Mouse (Mus musculus) liver, adult 2 months (tissue): ENCODE data around the gene Sprr1a. TPM values are rescaled to one million over a fixed set of nuclear protein-coding genes. Genes with fewer than 3 reads are reported as not detected.

Experiments
- DNase-seq: peaks from one replicate; pipeline ENCODE4 v3.0.0-alpha.2; 2011; ENCODE audit warnings: low read depth, low spot score; ENCODE audit errors: extremely low read depth
- H3K27ac ChIP-seq: fragments of 200-500 bp; replicated peaks from 2 replicates; pipeline ENCODE4 v1.5.1; 2012; ENCODE audit warnings: low read depth, mild to moderate bottlenecking, control low read depth, inconsistent platforms, low read length; ENCODE audit not compliant: insufficient read depth
- H3K27me3 ChIP-seq: fragments of 200-500 bp; 2 replicates; pipeline ENCODE4 v1.6.1; 2012; ENCODE audit warnings: mild to moderate bottlenecking, moderate library complexity, low read length, inconsistent platforms; ENCODE audit not compliant: control insufficient read depth, insufficient read depth
- H3K36me3 ChIP-seq: fragments of 200-500 bp; 2 replicates; pipeline ENCODE4 v1.6.1; 2012; ENCODE audit warnings: low read length, inconsistent platforms; ENCODE audit not compliant: control insufficient read depth, insufficient read depth
- H3K4me1 ChIP-seq: fragments of 200-500 bp; 2 replicates; pipeline ENCODE4 v1.6.1; 2011; ENCODE audit warnings: low read length; ENCODE audit not compliant: control insufficient read depth, insufficient read depth
- H3K4me3 ChIP-seq: fragments of 200-500 bp; 2 replicates; pipeline ENCODE4 v1.5.1; 2011; ENCODE audit warnings: low read depth, mild to moderate bottlenecking, control low read depth, low read length, moderate library complexity; ENCODE audit not compliant: insufficient read depth
- H3K79me2 ChIP-seq: fragments of 200-500 bp; 2 replicates; pipeline ENCODE4 v1.6.1; 2012; ENCODE audit warnings: inconsistent platforms, mild to moderate bottlenecking, low read length, moderate library complexity; ENCODE audit not compliant: control insufficient read depth, insufficient read depth
- H3K9ac ChIP-seq: fragments of 200-500 bp; 2 replicates; pipeline ENCODE4 v1.6.1; 2012; ENCODE audit warnings: low read depth, mild to moderate bottlenecking, control low read depth, inconsistent platforms, low read length
- CTCF ChIP-seq: fragments of 200-500 bp; IDR thresholded peaks from 2 replicates; pipeline ENCODE4 v1.5.1; 2011; ENCODE audit warnings: low read depth, low read length, control low read depth
- POLR2A ChIP-seq: fragments of 200-500 bp; IDR thresholded peaks from 2 replicates; pipeline ENCODE4 v1.6.1; 2011; ENCODE audit warnings: low read length, control low read depth; ENCODE audit not compliant: insufficient read depth; ENCODE audit errors: extremely low read depth
- WGBS: fragments of 180-500 bp; shearing (Covaris S2); methylation state at CpG from one replicate; pipeline ENCODE4 v1.1.7; 2018; 5-methylcytosine and 5-hydroxymethylcytosine counted together
- polyA plus RNA-seq: library from polyadenylated mRNA; depleted of rRNA; stranded (reverse); fragments of >200 nt; gene quantifications from 2 replicates; pipeline ENCODE4 v1.2.3, GENCODE M21; 2012; rRNA removed
- total RNA-seq: library from RNA; depleted of rRNA; stranded (reverse); fragments of >200 nt; gene quantifications from 2 replicates; pipeline ENCODE4 v1.2.3, GENCODE M21; 2014; rRNA removed

Gene Sprr1a
- total and polyA plus RNA-seq, 2 experiments = not detected

DNA sequence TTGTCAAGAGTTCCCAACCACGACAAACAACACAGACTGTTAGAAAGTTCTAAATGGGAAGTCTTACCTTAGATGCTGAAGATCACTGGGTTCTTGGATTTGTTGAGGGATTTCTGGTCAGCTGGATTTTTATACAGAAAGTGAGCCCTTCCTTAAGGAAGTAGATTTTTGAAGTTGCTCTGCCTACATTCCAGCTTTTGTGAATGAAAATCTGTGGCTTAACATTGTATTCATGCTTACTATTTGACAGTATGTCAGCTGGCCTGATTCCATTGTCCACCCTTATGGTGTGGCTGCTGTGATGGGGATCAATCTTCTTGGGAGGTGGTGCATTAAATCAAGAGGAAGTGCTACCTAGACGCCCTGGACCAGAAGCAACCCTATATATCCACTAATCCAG is 27.1 kb downstream of the Sprr1a start, which contains the start of gene Sprr3:
TSS of gene Sprr3 (minus strand) at position 101 of the 400 bp plus-strand sequence.
- Histone ChIP-seq H3K79me2 (no peaks in the 10 kb centered on the region), H3K27me3 (no peaks in the 10 kb centered on the region), H3K4me1 (no peaks in the 10 kb centered on the region), H3K36me3 (no peaks in the 10 kb centered on the region), H3K4me3 (no peak within 1 kb of the TSS), H3K9ac (no peak within 1 kb of the TSS), H3K27ac (no peak within 1 kb of the TSS)
- DNase-seq = no peak
- WGBS = 64% methylated on average over 2 of the region's 2 CpGs
- no peak for TF ChIP-seq CTCF
- no peak for TF ChIP-seq POLR2A

GRCm38 (mm10) chr3:92455151-92455550 is 30.5 kb downstream of the Sprr1a start:
- H3K27me3 ChIP-seq = no peaks in the 10 kb centered on the region
- TF ChIP-seq CTCF = no peak
- TF ChIP-seq POLR2A = no peak
- DNase-seq = no peak
- H3K27ac ChIP-seq = no peak overlapping the region
- no peaks in the 10 kb centered on the region for H3K4me1 ChIP-seq
- no peak overlapping the region for H3K4me3 ChIP-seq
- no peaks in the 10 kb centered on the region for H3K36me3 ChIP-seq
- H3K9ac ChIP-seq = no peak overlapping the region
- no peaks in the 10 kb centered on the region for H3K79me2 ChIP-seq
- WGBS = 85% methylated on average over 5 of the region's 5 CpGs

GRCm38 (mm10) chr3:92440177-92440576 is 45.5 kb downstream of the Sprr1a start:
- no peaks in the 10 kb centered on the region for H3K79me2 ChIP-seq
- DNase-seq = peak; percentile 69
- no peaks in the 10 kb centered on the region for H3K27me3 ChIP-seq
- H3K27ac ChIP-seq = no peak overlapping the region
- 31% methylated on average over 3 of the region's 3 CpGs for WGBS
- H3K4me3 ChIP-seq = no peak overlapping the region
- no peaks in the 10 kb centered on the region for H3K36me3 ChIP-seq
- H3K9ac ChIP-seq = no peak overlapping the region
- TF ChIP-seq POLR2A (no peak), CTCF (no peak)
- H3K4me1 ChIP-seq = no peaks in the 10 kb centered on the region

DNA sequence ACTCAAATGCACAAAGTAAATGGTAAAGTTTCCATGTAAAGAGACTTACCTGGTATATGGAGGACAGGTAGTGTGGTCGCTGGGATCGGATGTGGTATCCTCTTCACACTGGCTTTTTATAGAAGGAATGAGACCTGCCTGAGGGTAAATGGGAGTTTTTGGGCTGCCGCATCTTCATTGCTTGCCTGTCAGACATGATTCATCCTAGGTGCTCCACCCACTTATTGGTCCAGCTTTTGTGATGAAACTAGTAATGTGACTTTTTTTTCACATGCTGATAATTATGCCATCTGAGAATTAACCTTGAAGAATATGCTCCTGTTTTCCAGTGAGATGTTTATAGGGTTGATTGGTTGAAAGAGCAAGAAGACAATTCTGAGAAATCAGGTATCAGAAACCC is 47.0 kb downstream of the Sprr1a start, which contains the start of gene Sprr1b:
TSS of gene Sprr1b (minus strand) at position 101 of the 400 bp plus-strand sequence.
- TF ChIP-seq CTCF (no peak), POLR2A (no peak)
- H3K4me3 ChIP-seq = no peak within 1 kb of the TSS
- no peaks in the 10 kb centered on the region for H3K27me3 ChIP-seq
- no peak within 1 kb of the TSS for H3K9ac ChIP-seq
- H3K27ac ChIP-seq = no peak within 1 kb of the TSS
- H3K79me2 ChIP-seq = no peaks in the 10 kb centered on the region
- no peaks in the 10 kb centered on the region for H3K4me1 ChIP-seq
- DNase-seq = no peak
- WGBS = 100% methylated on average over 3 of the region's 3 CpGs
- no peaks in the 10 kb centered on the region for H3K36me3 ChIP-seq

Other genes starting within 250 kb of the Sprr1a start
- gene Sprr2a3, start 200.5 kb downstream of the Sprr1a start, total RNA-seq = not detected in 2 replicates
- 0.39 TPM in 1 of 2 replicates, not detected in the other for gene Sprr2a3, start 200.5 kb downstream of the Sprr1a start, polyA plus RNA-seq
- gene Sprr2b, start 169.3 kb downstream of the Sprr1a start, total RNA-seq = not detected in 2 replicates
- not detected in 2 replicates for gene Sprr2b, start 169.3 kb downstream of the Sprr1a start, polyA plus RNA-seq
- not detected in 2 replicates for gene Sprr2d, start 146.8 kb downstream of the Sprr1a start, total RNA-seq
- gene Sprr2d, start 146.8 kb downstream of the Sprr1a start, polyA plus RNA-seq = not detected in 2 replicates
- gene Sprr2e, start 133.8 kb downstream of the Sprr1a start, total RNA-seq = not detected in 2 replicates
- gene Sprr2e, start 133.8 kb downstream of the Sprr1a start, polyA plus RNA-seq = not detected in 2 replicates
- gene Sprr2f, start 120.7 kb downstream of the Sprr1a start, total RNA-seq = not detected in 2 replicates
- not detected in 2 replicates for gene Sprr2f, start 120.7 kb downstream of the Sprr1a start, polyA plus RNA-seq
- gene Sprr2h, start 100.2 kb downstream of the Sprr1a start, total RNA-seq = not detected in 2 replicates
- gene Sprr2h, start 100.2 kb downstream of the Sprr1a start, polyA plus RNA-seq = not detected in 2 replicates
- gene Sprr2i, start 77.9 kb downstream of the Sprr1a start, total RNA-seq = not detected in 2 replicates
- gene Sprr2i, start 77.9 kb downstream of the Sprr1a start, polyA plus RNA-seq = not detected in 2 replicates
- not detected in 2 replicates for gene Sprr2j-ps, start 67.8 kb downstream of the Sprr1a start, total RNA-seq
- gene Sprr2j-ps, start 67.8 kb downstream of the Sprr1a start, polyA plus RNA-seq = not detected in 2 replicates
- 1.6 and 1.7 TPM in 2 replicates for gene Gm9774, start 56.5 kb downstream of the Sprr1a start, total RNA-seq
- 4.2 and 5.0 TPM in 2 replicates for gene Gm9774, start 56.5 kb downstream of the Sprr1a start, polyA plus RNA-seq
- gene Sprr2k, start 53.3 kb downstream of the Sprr1a start, total RNA-seq = not detected in 2 replicates
- not detected in 2 replicates for gene Sprr2k, start 53.3 kb downstream of the Sprr1a start, polyA plus RNA-seq
- not detected in 2 replicates for gene Sprr1b, start 47.1 kb downstream of the Sprr1a start, total RNA-seq
- not detected in 2 replicates for gene Sprr1b, start 47.1 kb downstream of the Sprr1a start, polyA plus RNA-seq
- gene Sprr3, start 27.2 kb downstream of the Sprr1a start, total RNA-seq = not detected in 2 replicates
- gene Sprr3, start 27.2 kb downstream of the Sprr1a start, polyA plus RNA-seq = not detected in 2 replicates
- gene Sprr4, start 14.6 kb upstream of the Sprr1a start, total RNA-seq = not detected in 2 replicates
- gene Sprr4, start 14.6 kb upstream of the Sprr1a start, polyA plus RNA-seq = not detected in 2 replicates
- not detected in 2 replicates for gene 2310046K23Rik, start 48.6 kb upstream of the Sprr1a start, total RNA-seq
- gene 2310046K23Rik, start 48.6 kb upstream of the Sprr1a start, polyA plus RNA-seq = not detected in 2 replicates
- not detected in 2 replicates for gene Ivl, start 87.8 kb upstream of the Sprr1a start, total RNA-seq
- not detected in 2 replicates for gene Ivl, start 87.8 kb upstream of the Sprr1a start, polyA plus RNA-seq
- gene Smcp, start 103.1 kb upstream of the Sprr1a start, total RNA-seq = not detected in 2 replicates
- gene Smcp, start 103.1 kb upstream of the Sprr1a start, polyA plus RNA-seq = 0.17 TPM in 1 of 2 replicates, not detected in the other
- not detected in 2 replicates for gene 2210017I01Rik, start 121.6 kb upstream of the Sprr1a start, total RNA-seq
- gene 2210017I01Rik, start 121.6 kb upstream of the Sprr1a start, polyA plus RNA-seq = not detected in 2 replicates
- not detected in 2 replicates for gene Lce6a, start 135.8 kb upstream of the Sprr1a start, total RNA-seq
- gene Lce6a, start 135.8 kb upstream of the Sprr1a start, polyA plus RNA-seq = not detected in 2 replicates
- not detected in 2 replicates for gene Lce1a1, start 162.4 kb upstream of the Sprr1a start, total RNA-seq
- not detected in 2 replicates for gene Lce1a1, start 162.4 kb upstream of the Sprr1a start, polyA plus RNA-seq
- not detected in 2 replicates for gene Lce1b, start 171.0 kb upstream of the Sprr1a start, total RNA-seq
- gene Lce1b, start 171.0 kb upstream of the Sprr1a start, polyA plus RNA-seq = not detected in 2 replicates
- gene Lce1a2, start 184.4 kb upstream of the Sprr1a start, total RNA-seq = not detected in 2 replicates
- not detected in 2 replicates for gene Lce1a2, start 184.4 kb upstream of the Sprr1a start, polyA plus RNA-seq
- gene Lce1c, start 193.4 kb upstream of the Sprr1a start, total RNA-seq = not detected in 2 replicates
- gene Lce1c, start 193.4 kb upstream of the Sprr1a start, polyA plus RNA-seq = not detected in 2 replicates
- not detected in 2 replicates for gene Lce1d, start 201.3 kb upstream of the Sprr1a start, total RNA-seq
- not detected in 2 replicates for gene Lce1d, start 201.3 kb upstream of the Sprr1a start, polyA plus RNA-seq
- gene Lce1e, start 223.2 kb upstream of the Sprr1a start, total RNA-seq = not detected in 2 replicates
- not detected in 2 replicates for gene Lce1e, start 223.2 kb upstream of the Sprr1a start, polyA plus RNA-seq
- not detected in 2 replicates for gene Lce1f, start 234.5 kb upstream of the Sprr1a start, total RNA-seq
- not detected in 2 replicates for gene Lce1f, start 234.5 kb upstream of the Sprr1a start, polyA plus RNA-seq